Comparison of ENCODE assay signal across 8 mouse cellular contexts in the genomic region with DNA sequence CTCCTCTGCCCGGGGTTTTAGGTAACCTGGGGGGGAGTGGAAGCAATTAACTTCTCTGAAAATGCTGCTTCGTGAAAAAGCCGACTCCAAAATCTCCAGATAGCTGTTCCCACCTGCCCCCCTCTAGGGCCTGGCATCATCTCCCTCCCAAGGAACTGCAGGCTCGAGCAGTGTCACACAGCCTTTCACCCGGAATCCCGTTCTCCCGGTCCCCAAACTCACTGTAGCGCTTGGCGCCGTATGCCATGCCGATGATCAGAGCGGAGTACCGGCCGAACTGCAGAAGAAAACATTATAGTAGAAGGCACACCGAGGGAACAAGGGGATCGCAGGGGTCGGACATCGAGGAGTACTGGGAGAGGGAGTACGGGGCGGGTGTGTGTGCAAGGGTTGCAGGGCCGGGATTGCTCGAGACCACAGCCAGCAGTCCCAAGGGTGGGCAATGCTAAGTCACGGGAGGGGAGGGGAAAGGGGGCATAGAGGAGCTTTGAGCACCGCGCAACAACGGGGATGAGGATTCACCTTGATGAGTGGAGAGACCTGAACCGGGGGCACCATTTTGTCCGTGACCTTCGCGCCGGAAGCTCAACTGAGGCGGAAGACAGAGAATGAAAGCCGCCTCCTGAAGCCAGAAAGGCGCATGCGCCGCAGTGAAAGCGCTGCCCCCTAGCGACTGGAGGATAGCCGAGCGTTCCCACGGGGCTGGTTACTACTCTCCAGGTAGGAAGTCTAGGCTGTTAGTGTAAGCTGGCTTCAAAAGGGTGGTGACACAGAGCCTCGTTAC. TPM values are rescaled to one million over a fixed set of nuclear protein-coding genes. Genes with fewer than 3 reads are reported as not detected.
DNase-seq lines count a peak whose midpoint lies in the region; ATAC-seq and TF ChIP-seq lines count a peak whose summit lies in the region.

A gene (minus strand): TSS at position 645 of the 784 bp plus-strand sequence.

- TF ChIP-seq CTCF in gastrocnemius, adult 2 months (IDR thresholded peaks at IDR 0.05) = peak; percentile 94
- peak; percentile 95 for TF ChIP-seq CTCF in hindbrain, postnatal 0 days (IDR thresholded peaks at IDR 0.05; ENCODE audit: low read depth)
- TF ChIP-seq CTCF in left cerebral cortex, adult 2 months (IDR thresholded peaks at IDR 0.05) = peak; percentile 89

- no peaks in the 10 kb centered on the region for H3K27me3 ChIP-seq in hindbrain, postnatal 0 days (ENCODE audit: insufficient read depth, low read length)

- H3K27ac ChIP-seq in gastrocnemius, adult 2 months = peak within 1 kb of the TSS; percentile 94
- H3K27ac ChIP-seq in hindbrain, postnatal 0 days = peak within 1 kb of the TSS; percentile 70
- H3K27ac ChIP-seq in left cerebral cortex, adult 2 months = peak within 1 kb of the TSS; percentile 87

- no peaks in the 10 kb centered on the region for H3K9me3 ChIP-seq in hindbrain, postnatal 0 days (ENCODE audit: low read length)

- DNase-seq in WW6 (ENCODE audit: low read depth, low spot score) = peak; percentile 83
- peak; percentile 86 to 94 for DNase-seq in cerebellum, postnatal 4 days (ENCODE audit: low spot score in 2 of 2)
- peak; percentile 94 for DNase-seq in gastrocnemius, adult 2 months
- peak; percentile 97 for DNase-seq in hindbrain, postnatal 0 days (ENCODE audit: low spot score)
- peak; percentile 93 for DNase-seq in left cerebral cortex, adult 2 months (ENCODE audit: extremely low spot score in 1 of 2, low spot score in 2 of 2)
- DNase-seq in right cerebral cortex, adult 2 months (ENCODE audit: low spot score in 2 of 2) = peak; percentile 96 to 98
- DNase-seq in urinary bladder, postnatal 14 days (ENCODE audit: low spot score) = peak; percentile 95

- ATAC-seq in hindbrain, postnatal 0 days = peak; percentile 89
- peak; percentile 98 for ATAC-seq in megakaryocyte, adult 5-6 weeks (ENCODE audit: poor library complexity, severe bottlenecking)

- WGBS in hindbrain, postnatal 0 days = under 1% methylated on average over 41 of the region's 42 CpGs

- peak within 1 kb of the TSS; percentile 87 for H3K4me2 ChIP-seq in hindbrain, postnatal 0 days (ENCODE audit: low read depth, low read length)

- peak within 1 kb of the TSS; percentile 83 for H3K9ac ChIP-seq in hindbrain, postnatal 0 days (replicated peaks; ENCODE audit: low read length)

- H3K4me1 ChIP-seq in hindbrain, postnatal 0 days (ENCODE audit: insufficient read depth, low read length) = peaks cover 5% of the 10 kb centered on the region; the same call in 1 of the 2 replicates

- peak within 1 kb of the TSS; percentile 88 for H3K4me3 ChIP-seq in gastrocnemius, adult 2 months
- H3K4me3 ChIP-seq in hindbrain, postnatal 0 days (ENCODE audit: low read length) = peak within 1 kb of the TSS; percentile 92
- peak within 1 kb of the TSS; percentile 74 for H3K4me3 ChIP-seq in left cerebral cortex, adult 2 months

- H3K36me3 ChIP-seq in hindbrain, postnatal 0 days (ENCODE audit: insufficient read depth, low read length) = peaks cover 10% of the 10 kb centered on the region; the same call in 1 of the 2 replicates

- intact Hi-C loops in gastrocnemius, adult 2 months (cut with DNase I) = loop anchor here (2.0 to 5.0 kb wide), 2 partner anchors 27 to 233 kb away; a partner anchor contains a TSS
- intact Hi-C loops in left cerebral cortex, adult 2 months (cut with DNase I) = loop anchor here (1.0 to 5.0 kb wide), 3 partner anchors 67 to 233 kb away; a partner anchor contains a TSS

RNA-seq across cellular contexts. Expression of the gene that starts here (rescaled TPM):
- 100 to 1,000 TPM; 595 to 950 TPM for total RNA-seq in gastrocnemius, adult 2 months (2021)
- total RNA-seq in hindbrain, postnatal 0 days (2014; rRNA removed) = 31.5 and 90.8 TPM in 2 replicates
- polyA plus RNA-seq in hindbrain, postnatal 0 days (2015; fragmentation: Nextera tagmentation; extraction: Ambion mirVana) = 621 and 639 TPM in 2 replicates
- 100 to 1,000 TPM; 222 to 225 TPM for total RNA-seq in left cerebral cortex, adult 2 months (2021)
- 197 and 209 TPM in 2 replicates for total RNA-seq in megakaryocyte, adult 5-6 weeks (2015)
- 132 and 217 TPM in 2 replicates for total RNA-seq in megakaryocyte, adult 5-6 weeks (2017)

Comparison
In these comparisons a context has a peak if more than half of its experiments do, and no peak if none do; other contexts are left out.
1. Peak in every context shown above with its lines: DNase-seq, ATAC-seq, H3K4me3 ChIP-seq and H3K27ac ChIP-seq.